In genomic region chr11:113749749-113750351, GRCm38 (mm10) we compare ENCODE assay signal across 7 mouse cellular contexts. TPM values are rescaled to one million over a fixed set of nuclear protein-coding genes. Genes with fewer than 3 reads are reported as not detected.
DNase-seq lines count a peak whose midpoint lies in the region; ATAC-seq and TF ChIP-seq lines count a peak whose summit lies in the region.

No protein-coding gene starts in this region.

- H3K27me3 ChIP-seq in thymus, adult 2 months (ENCODE audit: control insufficient read depth, insufficient read depth, low read length): no peaks in the 10 kb centered on the region
- no peaks in the 10 kb centered on the region for H3K27me3 ChIP-seq in hindbrain, embryonic 15.5 days
- H3K27me3 ChIP-seq in lung, postnatal 0 days (replicated peaks; ENCODE audit: insufficient read depth, low read length): no peaks in the 10 kb centered on the region
- H3K27me3 ChIP-seq in stomach, embryonic 15.5 days (replicated peaks): no peaks in the 10 kb centered on the region

- peak overlapping the region; percentile 82; the same call in 1 of the 2 replicates for H3K4me3 ChIP-seq in thymus, adult 2 months (ENCODE audit: control insufficient read depth, insufficient read depth, low read length)
- H3K4me3 ChIP-seq in hindbrain, embryonic 15.5 days: peak overlapping the region; percentile 85
- H3K4me3 ChIP-seq in lung, postnatal 0 days (ENCODE audit: low read depth, low read length): peak overlapping the region; percentile 94
- peak overlapping the region; percentile 90 for H3K4me3 ChIP-seq in stomach, embryonic 15.5 days (replicated peaks)

- no peaks in the 10 kb centered on the region for H3K36me3 ChIP-seq in thymus, adult 2 months (ENCODE audit: control insufficient read depth, insufficient read depth, low read length)
- no peaks in the 10 kb centered on the region for H3K36me3 ChIP-seq in hindbrain, embryonic 15.5 days
- H3K36me3 ChIP-seq in lung, postnatal 0 days (ENCODE audit: insufficient read depth, low read length): no peaks in the 10 kb centered on the region
- H3K36me3 ChIP-seq in stomach, embryonic 15.5 days: 0 out of 2 replicates have a peak, but pooled peaks cover 7% of the 10 kb centered on the region

- TF ChIP-seq CTCF in thymus, adult 2 months (IDR thresholded peaks at IDR 0.05; ENCODE audit: borderline replicate concordance, control insufficient read depth, extremely low read depth, insufficient read depth, low read length, poor library complexity): no peak
- no peak for TF ChIP-seq CTCF in lung, postnatal 0 days (IDR thresholded peaks at IDR 0.05)

- WGBS in thymus, adult 2 months: 61% methylated on average over 9 of the region's 9 CpGs
- under 1% methylated on average over 9 of the region's 9 CpGs for WGBS in hindbrain, embryonic 15.5 days
- WGBS in lung, postnatal 0 days: 4% methylated on average over 9 of the region's 9 CpGs
- WGBS in stomach, embryonic 15.5 days: 2% methylated on average over 9 of the region's 9 CpGs

- TF ChIP-seq POLR2A in thymus, adult 2 months (IDR thresholded peaks at IDR 0.05; ENCODE audit: control insufficient read depth, extremely low read depth, insufficient read depth, low read length, poor library complexity): no peak

- H3K4me2 ChIP-seq in hindbrain, embryonic 15.5 days: peak overlapping the region; percentile 75
- peak overlapping the region; percentile 78 for H3K4me2 ChIP-seq in lung, postnatal 0 days (replicated peaks; ENCODE audit: low read depth, low read length)
- peak overlapping the region; percentile 84 for H3K4me2 ChIP-seq in stomach, embryonic 15.5 days

- H3K9ac ChIP-seq in hindbrain, embryonic 15.5 days: peak overlapping the region; percentile 93
- H3K9ac ChIP-seq in lung, postnatal 0 days (replicated peaks; ENCODE audit: low read depth): peak overlapping the region; percentile 99
- H3K9ac ChIP-seq in stomach, embryonic 15.5 days: peak overlapping the region; percentile 96

- ATAC-seq in hindbrain, embryonic 15.5 days (ENCODE audit: low FRiP score, low read depth): peak; percentile 24; the same call in 1 of the 2 replicates
- ATAC-seq in lung, postnatal 0 days: no peak
- peak; percentile 68 for ATAC-seq in stomach, embryonic 15.5 days (ENCODE audit: insufficient read depth, low FRiP score, low read depth)

- TF ChIP-seq EP300 in lung, postnatal 0 days (IDR thresholded peaks at IDR 0.05): no peak

- peaks cover 44% of the 10 kb centered on the region for H3K4me1 ChIP-seq in thymus, adult 2 months (replicated peaks; ENCODE audit: control insufficient read depth, insufficient read depth, low read length)
- peaks cover 41% of the 10 kb centered on the region for H3K4me1 ChIP-seq in hindbrain, embryonic 15.5 days (replicated peaks)
- peaks cover 24% of the 10 kb centered on the region for H3K4me1 ChIP-seq in lung, postnatal 0 days (ENCODE audit: insufficient read depth, low read depth, low read length)
- peaks cover 37% of the 10 kb centered on the region for H3K4me1 ChIP-seq in stomach, embryonic 15.5 days

- DNase-seq in thymus, adult 2 months: no peak
- no peak for DNase-seq in thymus, adult 18-20 months
- peak; percentile 75 for DNase-seq in embryo, embryonic 10.5 days (ENCODE audit: low spot score)
- peak; percentile 62 for DNase-seq in lung, postnatal 0 days (ENCODE audit: low spot score)
- DNase-seq in gastrocnemius, adult 8-10 months (ENCODE audit: low spot score in 2 of 2): no peak

- H3K27ac ChIP-seq in thymus, adult 2 months (ENCODE audit: control insufficient read depth, insufficient read depth, low read length): no peak overlapping the region
- H3K27ac ChIP-seq in hindbrain, embryonic 15.5 days (replicated peaks): peak overlapping the region; percentile 95
- peak overlapping the region; percentile 100 for H3K27ac ChIP-seq in lung, postnatal 0 days (ENCODE audit: low read length)
- peak overlapping the region; percentile 98 for H3K27ac ChIP-seq in stomach, embryonic 15.5 days

- no peaks in the 10 kb centered on the region for H3K9me3 ChIP-seq in hindbrain, embryonic 15.5 days
- H3K9me3 ChIP-seq in lung, postnatal 0 days (ENCODE audit: low read length): no peaks in the 10 kb centered on the region
- no peaks in the 10 kb centered on the region for H3K9me3 ChIP-seq in stomach, embryonic 15.5 days

RNA-seq across cellular contexts. Expression of gene Cdc42ep4, which starts 1.8 kb away (rescaled TPM):
- polyA plus RNA-seq in thymus, adult 2 months (2012; rRNA removed): 28.7 and 32.8 TPM in 2 replicates
- 67.5 and 71.7 TPM in 2 replicates for polyA plus RNA-seq in hindbrain, embryonic 15.5 days (2015; fragmentation: Nextera tagmentation; extraction: Ambion mirVana)
- polyA plus RNA-seq in lung, postnatal 0 days (2015; fragmentation: Nextera tagmentation; extraction: Ambion mirVana): 92.8 and 116 TPM in 2 replicates
- polyA plus RNA-seq in stomach, embryonic 15.5 days (2015; fragmentation: Nextera tagmentation; extraction: Ambion mirVana): 51.6 and 59.6 TPM in 2 replicates
- 1 to 10 TPM; 2.8 to 6.4 (median 5.0) TPM for total RNA-seq in gastrocnemius, adult 8-10 months (2022)

RNA-seq across cellular contexts. Expression of gene Cpsf4l, which starts 40.0 kb away (rescaled TPM):
- polyA plus RNA-seq in thymus, adult 2 months (2012; rRNA removed): 0.84 and 1.4 TPM in 2 replicates
- 0.29 and 0.49 TPM in 2 replicates for polyA plus RNA-seq in hindbrain, embryonic 15.5 days (2015; fragmentation: Nextera tagmentation; extraction: Ambion mirVana)
- 0.17 and 0.25 TPM in 2 replicates for polyA plus RNA-seq in lung, postnatal 0 days (2015; fragmentation: Nextera tagmentation; extraction: Ambion mirVana)
- 0.23 and 0.42 TPM in 2 replicates for polyA plus RNA-seq in stomach, embryonic 15.5 days (2015; fragmentation: Nextera tagmentation; extraction: Ambion mirVana)
- not detected for total RNA-seq in gastrocnemius, adult 8-10 months (2022)

Comparison
In these comparisons a context has a peak if more than half of its experiments do, and no peak if none do; other contexts are left out.
1. DNase-seq: peak in embryo, embryonic 10.5 days (single experiment) and lung, postnatal 0 days (single experiment); none in thymus, adult 2 months (single experiment), thymus, adult 18-20 months (0 of 2) and gastrocnemius, adult 8-10 months (0 of 2).
2. Peak in every context shown above with its lines, with median percentiles within 50 percentile points of each other: H3K4me3 ChIP-seq, H3K4me2 ChIP-seq and H3K9ac ChIP-seq.